Mouse (Mus musculus) inflammation-experienced regulatory T-cells, adult 16 weeks (primary cell): Measurements from ENCODE around the gene Ror1. TPM values are rescaled to one million over a fixed set of nuclear protein-coding genes. Genes with fewer than 3 reads are reported as not detected.

ENCODE experiments used
- polyA plus RNA-seq: library from polyadenylated mRNA; unstranded; fragments of 100-300 nt; shearing (Covaris generic); gene quantifications from one replicate; pipeline ENCODE4 v1.2.1, GENCODE M21; 2017

Ror1 gene
- polyA plus RNA-seq: not detected

DNA sequence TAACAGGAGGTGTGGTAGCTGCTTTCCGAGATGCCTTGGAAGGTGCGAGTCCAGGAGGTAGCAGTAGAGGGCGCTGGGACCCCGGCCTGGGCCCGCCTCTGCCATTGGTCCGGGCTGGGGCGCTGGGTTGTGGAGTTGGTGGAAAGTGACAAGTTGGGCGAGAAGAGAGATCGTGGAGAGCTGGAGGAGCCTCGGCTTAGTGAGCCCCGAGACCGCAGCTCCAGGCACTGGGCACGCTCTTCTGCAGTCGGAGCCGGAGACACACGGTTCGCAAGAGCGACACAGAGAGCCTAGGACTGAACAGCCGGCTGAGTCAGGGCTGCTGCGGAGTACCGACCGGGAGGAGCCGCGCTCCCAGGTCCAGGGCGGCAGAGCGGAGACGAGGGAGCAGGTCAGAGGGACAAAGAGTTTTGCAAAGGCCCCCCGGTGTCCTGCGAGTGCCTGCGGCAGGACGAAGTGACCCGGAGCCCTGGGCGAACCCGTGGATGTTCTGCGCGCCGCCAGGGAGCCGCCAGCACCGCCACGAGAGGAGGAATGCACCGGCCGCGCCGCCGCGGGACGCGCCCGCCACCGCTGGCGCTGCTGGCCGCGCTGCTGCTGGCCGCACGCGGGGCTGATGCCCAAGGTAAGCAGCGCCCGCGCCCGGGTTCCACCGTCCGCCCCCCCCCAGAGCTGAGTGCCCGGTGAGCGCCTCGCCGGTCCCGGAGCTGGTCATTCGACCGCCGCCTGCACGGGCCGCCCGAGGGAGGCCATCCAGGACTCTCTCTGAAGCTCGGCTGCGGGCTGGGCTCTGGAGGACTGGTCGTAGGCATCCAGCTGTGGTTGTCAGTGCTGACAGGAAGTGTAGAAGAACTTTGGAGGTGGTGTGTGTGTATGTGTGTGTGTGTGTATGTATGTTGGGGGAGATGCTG lies at the start of gene Ror1:
TSS of gene Ror1 (plus strand) at position 107 of the 911 bp plus-strand sequence.

DNA sequence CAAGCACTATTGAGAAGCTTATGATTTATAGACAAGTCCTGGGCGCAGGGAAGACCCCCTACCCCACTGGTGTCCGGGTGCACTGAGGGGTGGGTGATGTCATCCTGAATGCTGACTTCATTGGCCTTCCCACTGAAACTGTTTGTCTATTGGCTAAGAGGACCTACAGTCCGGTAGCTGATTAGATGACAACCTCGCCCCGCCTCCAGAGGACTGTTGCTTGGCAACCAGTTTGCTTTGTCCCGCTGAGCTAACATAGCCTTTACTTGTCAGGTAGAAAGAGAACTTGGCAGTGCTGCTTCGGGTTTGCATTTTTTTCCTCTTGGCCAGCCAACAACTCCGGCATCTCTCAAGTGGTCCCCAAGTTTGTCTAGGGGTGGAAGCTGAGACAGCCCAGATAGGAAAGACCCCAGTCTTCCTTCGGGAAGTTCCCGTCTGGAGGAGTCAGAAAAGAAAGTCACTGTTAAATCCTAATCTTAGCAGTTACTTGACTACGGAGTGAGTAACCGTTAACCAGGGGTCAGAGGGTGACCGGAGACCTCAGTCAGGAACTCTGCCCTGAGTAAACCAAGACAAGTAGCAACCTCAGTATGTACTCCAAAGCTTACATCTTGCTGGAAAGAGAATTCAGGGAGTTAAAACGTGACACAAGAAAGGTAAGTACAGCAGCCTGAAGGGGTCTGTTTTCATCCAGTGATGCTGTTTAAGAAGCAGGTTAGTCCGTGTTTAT lies 383.2 kb downstream of the Ror1 start, which contains the start of gene Ube2u:
TSS of gene Ube2u (plus strand) at position 258 of the 730 bp plus-strand sequence.

Other genes with a start within 250 kb of the Ror1 start
- 59.6 TPM for gene Pgm1, start 166.4 kb upstream of the Ror1 start, polyA plus RNA-seq
- 36.6 TPM for gene Itgb3bp, start 166.0 kb upstream of the Ror1 start, polyA plus RNA-seq